Mouse (Mus musculus) erythroblast, embryonic 14.5 days (primary cell): ENCODE data around the gene Psme2.

Experiments used
- GATA1 ChIP-seq: IDR thresholded peaks from 2 replicates; pipeline ENCODE4 v1.6.1; 2012; ENCODE audit warnings: low read length, inconsistent platforms, mixed read lengths
- TAL1 ChIP-seq: IDR thresholded peaks from 3 replicates; pipeline ENCODE4 v1.6.1; 2012; ENCODE audit warnings: low read length, inconsistent platforms, mixed read lengths

GRCm38 (mm10) chr14:55580731-55581130 is 10.2 kb downstream of the Psme2 start:
- TF ChIP-seq TAL1: no peak
- no peak for TF ChIP-seq GATA1
